Mouse (Mus musculus) megakaryocyte-erythroid progenitor cell, adult 5-6 weeks (primary cell): ENCODE results near the gene Cd70. TPM values are rescaled to one million over a fixed set of nuclear protein-coding genes. Genes with fewer than 3 reads are reported as not detected.

ENCODE experiments used
- ATAC-seq: replicated peaks from 2 replicates; pipeline ENCODE4 v1.8.0; 2016; ENCODE audit warnings: mild to moderate bottlenecking, inconsistent platforms; ENCODE audit not compliant: severe bottlenecking, poor library complexity, low FRiP score, low TSS enrichment
- total RNA-seq, 2 experiments: library from RNA; stranded (forward) in 1 of 2; stranded (reverse) in 1 of 2; fragments of 200-1000, 215-1000 nt in 1 of 2; fragments of >200 nt in 1 of 2; fragmentation: Nextera tagmentation in 1 of 2; gene quantifications; 2 replicates each; pipeline ENCODE4 v1.2.3; 2014 to 2017

Gene Cd70
- total RNA-seq (2014; fragmentation: Nextera tagmentation) (not detected in 2 replicates), total RNA-seq (2017) (not detected in 2 replicates)

DNA sequence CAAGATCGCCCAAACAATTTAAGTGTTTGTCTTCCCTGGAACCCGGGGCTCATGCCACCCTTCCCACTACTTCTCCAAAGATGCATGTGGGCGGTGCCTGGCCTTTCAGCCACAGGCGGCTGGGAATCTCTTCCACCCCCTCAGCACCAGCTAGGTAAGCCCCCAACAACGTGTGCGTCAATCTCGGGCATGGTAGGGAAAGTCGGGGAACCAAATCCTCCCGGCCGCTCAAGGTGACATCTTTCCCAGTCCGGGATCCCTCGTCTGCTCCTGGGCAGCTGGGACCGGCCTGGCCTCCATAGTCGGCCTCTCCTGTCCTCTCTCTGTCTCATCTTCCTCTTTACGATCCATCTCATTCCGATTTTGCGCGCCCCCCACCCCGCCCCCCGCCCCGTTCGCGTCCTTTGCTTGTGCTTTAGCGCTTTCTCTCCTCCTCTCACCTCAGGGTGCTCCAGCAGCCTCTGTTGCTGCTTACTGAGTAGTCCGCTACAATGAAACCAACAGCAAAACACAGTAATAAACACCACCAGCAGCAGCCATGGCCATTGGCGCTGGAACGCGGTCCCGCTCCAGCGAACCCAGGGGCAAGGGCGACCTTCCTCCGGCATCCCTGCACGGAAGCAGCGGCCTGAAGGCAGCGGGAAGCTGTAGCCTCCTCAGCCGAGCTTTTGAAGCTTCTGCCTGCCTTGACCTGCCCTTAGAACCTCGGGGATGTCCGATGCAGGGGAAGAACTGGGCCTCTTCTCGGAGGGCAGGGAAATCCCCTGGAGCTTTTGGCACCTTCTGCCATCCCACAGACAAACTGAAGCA lies at the start of gene Cd70:
TSS of gene Cd70 (minus strand) at position 784 of the 810 bp plus-strand sequence.
- no peak for ATAC-seq

DNA sequence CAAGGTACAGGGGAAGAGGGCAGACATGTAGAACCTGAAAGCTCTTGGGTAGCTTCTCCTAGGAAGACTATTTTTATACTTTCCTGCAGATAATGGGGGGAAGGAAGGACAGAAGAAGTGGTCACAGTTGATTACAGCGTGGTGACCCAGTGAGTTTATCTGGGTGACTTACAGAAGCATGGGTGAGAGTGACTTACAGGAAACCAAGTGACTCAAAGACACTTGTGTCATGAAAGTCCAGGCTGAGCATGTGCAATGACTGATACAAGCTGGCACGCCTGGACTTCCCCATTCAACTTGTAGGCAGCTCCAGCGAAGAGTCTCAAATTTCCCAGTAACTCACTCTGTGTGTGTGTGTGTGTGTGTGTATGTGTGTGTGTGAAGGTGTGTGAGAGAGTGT lies 48.7 kb upstream of the Cd70 start:
- no peak for ATAC-seq

DNA sequence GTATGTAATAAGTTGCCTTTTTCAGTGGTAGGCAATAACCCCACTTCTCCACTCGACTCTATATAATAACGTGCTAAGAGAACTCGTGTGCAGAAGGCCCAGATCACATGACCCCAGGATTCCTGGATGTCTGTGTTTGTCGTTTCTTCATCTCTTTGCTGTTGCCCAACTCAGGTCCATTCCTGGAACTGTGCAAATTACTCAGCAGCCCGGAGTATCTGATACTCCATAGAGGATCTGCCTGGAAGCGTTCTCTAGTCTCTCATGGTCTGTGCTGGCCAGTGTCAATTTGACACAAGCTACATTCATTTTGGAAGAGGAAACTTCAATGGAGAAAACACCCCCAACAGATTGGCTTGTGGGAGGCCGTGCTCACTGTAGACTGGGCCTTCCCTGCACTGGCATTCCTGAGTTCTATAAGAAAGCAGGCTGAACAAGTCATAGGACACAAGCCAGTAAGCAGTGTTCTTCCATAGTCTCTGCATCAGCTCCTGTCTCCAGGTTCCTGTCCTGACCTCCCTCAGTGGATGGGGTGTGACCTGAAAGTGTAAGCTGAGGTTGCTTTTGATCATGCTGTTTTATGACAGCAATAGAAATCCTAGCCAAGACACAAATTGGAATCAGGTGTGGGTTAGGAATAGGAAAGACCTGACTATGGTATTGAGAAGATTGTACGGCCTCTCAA lies 45.9 kb upstream of the Cd70 start:
- no peak for ATAC-seq

DNA sequence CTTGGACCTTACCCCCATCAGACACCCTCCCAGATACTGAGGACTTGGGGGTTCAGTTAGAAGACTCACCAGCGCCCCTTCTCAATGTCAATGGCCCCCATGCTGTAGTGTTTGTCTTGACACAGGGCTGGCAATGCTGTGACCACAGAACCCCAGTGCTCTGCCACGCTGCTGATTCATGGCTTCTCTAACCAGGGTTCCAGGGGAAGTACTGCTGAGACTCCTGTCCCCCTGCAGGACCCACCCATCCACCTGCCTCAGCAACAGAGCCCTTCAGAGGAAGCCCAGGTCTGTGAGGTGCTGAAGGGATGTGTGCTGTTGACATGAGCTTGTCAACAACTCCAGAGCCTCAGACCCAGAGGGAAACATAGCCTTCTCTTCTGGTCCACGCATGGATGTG lies 45.2 kb upstream of the Cd70 start:
- ATAC-seq = no peak

DNA sequence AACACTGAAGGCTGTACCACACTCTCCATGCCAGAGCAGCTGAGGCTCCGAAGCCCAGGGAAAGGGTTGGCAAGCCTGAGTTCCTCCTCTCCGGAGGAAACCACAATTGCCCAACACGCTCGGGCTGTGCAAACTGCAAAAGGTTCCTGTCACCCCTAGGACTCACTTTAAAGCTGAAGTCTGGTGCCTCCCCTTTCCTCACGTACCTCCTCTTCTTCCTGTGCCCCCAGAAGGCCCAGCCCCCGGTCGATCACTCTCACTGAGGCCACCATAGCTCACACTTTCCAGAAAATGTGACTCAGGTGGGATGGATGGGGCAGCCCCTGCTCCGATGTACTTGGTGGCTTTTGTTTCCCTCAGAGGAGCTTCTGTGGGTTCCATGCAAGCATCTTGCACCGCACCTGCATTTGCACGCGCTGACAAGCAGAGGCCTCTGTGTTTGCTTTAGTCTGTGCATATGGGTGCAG lies 44.5 kb upstream of the Cd70 start, which contains the start of gene Tnfsf14:
TSS of gene Tnfsf14 (minus strand) at position 137 of the 467 bp plus-strand sequence.
- ATAC-seq = no peak

DNA sequence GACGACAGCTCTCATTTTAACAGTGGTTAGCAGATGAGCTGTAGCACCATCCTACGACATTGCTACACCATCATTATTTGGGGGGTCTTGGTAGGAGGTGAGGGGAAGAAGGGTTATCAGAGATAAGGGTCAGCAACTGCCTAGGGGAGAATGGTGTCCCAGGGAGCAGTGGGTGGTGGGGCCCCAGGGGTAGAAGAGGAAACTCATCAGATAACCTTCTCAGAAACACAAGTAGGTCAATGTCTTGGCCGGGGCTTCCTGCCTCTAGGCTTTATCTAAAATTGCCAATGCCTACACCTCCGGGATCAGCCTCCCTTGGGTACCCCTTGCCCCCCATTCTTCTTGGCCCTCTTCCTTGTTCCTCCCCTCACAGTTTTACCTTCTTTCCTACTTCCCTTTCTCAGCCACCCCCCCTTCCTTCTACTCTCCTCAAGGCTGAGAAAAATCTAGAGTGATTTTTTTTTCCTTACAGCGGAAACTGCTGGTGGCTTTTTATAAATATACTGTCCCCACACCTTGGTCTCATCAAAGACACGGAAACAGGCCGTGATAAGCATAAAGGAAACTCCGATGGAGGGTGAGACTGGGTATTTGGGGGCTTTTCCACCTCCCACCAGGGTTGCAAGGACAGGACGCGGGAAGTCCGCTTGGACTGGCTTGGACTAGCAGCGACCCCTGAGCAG lies 39.1 kb upstream of the Cd70 start:
- ATAC-seq = 0 out of 2 replicates have a peak, but pooled peaks have one; percentile 24

DNA sequence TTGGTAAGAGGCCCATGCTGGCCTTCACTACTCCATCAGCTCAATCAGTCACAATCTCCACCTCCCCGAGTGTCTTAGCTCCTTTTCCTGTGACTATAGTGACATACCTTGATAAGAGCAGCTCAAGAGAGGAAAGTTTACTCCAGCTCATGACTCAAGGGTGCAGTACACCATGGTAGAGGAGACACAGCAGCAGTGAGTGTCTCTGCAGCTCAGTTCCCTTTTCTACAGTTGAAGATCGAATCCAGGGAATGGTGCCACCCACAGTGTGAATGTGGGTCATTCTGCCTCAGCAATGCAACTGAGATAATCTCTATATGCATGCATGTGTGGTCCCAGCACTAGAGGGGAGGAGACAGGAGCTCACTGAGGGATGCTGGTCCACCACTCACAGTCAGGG lies 36.1 kb upstream of the Cd70 start:
- no peak; the same call in 1 of the 2 replicates for ATAC-seq

DNA sequence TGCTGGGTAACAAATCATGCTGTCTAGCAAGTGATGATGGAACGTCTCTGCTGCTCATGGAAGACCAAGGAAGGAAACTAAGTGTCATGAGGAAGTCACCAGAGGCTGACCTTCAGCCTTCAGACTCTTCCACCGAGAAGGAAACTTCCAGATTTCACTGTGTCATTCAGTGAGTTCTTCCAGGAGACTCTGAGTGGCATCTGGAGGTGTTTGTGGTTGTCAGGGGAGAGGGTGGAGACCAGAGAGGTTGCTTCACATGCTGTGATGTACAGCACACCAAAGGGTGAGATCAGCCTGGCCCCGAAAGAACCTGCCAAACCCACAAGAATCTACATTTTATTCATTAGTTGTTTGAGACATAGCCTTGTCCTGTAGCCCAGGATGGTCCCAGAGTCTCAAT lies 33.3 kb upstream of the Cd70 start:
- no peak for ATAC-seq

DNA sequence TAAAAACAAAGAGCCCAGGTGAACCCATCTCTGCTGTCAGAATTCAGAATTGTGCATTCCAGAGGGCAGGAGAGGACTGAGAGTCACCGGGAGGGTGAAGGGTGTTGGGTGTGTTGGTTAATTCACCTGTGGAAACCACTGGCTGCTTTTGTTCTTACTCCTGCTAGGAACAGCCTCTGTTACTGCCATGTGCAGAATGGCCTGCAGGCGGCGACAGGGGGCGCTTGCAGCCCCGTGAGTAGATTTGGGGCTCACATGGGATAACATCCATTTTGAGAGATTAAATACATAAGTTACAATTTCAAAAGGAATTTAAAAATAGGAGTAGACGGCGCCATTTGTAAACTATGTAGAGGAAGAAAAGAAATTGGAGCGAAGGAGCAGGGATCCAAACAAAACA lies 30.8 kb upstream of the Cd70 start:
- ATAC-seq = peak; percentile 74; the same call in 1 of the 2 replicates

DNA sequence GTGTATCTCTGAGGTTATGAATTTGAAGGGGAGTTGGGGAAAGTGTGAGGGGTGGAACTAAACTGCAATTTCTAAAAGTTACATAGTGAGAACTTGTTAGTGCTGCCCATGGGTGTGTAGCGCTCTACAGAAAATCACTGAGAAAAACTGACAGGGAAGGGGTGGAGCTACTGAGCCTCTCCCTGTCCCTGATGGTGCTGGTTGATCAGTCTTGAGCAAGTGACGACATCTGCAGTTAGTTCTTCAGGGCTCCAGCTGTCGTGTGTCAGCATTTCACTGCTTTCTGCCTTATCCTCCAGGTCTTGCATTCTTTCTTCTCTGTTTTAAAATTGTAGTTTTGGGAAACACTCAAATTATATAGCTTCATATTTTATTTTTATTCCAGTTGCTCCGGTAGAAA lies 23.8 kb upstream of the Cd70 start:
- peak; percentile 77 for ATAC-seq

DNA sequence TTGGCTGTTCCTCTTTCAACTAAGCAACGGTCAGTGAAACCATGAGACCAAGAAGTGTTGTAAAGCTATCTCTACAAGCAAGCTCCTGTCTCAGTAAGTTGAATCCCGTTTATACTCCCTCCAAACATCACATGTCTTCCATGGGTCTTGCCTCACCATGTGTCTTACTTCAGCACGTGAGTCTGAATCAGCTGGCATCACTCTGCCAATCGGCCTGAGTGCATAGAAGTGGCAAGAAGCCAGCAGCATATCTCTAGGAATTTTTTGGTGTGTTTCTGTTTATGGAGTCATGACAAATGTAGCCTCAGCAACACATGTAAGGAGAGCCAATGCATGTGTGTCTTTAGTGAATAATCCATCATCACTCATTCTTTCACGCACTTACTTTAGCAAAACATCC lies 22.8 kb upstream of the Cd70 start:
- no peak for ATAC-seq

DNA sequence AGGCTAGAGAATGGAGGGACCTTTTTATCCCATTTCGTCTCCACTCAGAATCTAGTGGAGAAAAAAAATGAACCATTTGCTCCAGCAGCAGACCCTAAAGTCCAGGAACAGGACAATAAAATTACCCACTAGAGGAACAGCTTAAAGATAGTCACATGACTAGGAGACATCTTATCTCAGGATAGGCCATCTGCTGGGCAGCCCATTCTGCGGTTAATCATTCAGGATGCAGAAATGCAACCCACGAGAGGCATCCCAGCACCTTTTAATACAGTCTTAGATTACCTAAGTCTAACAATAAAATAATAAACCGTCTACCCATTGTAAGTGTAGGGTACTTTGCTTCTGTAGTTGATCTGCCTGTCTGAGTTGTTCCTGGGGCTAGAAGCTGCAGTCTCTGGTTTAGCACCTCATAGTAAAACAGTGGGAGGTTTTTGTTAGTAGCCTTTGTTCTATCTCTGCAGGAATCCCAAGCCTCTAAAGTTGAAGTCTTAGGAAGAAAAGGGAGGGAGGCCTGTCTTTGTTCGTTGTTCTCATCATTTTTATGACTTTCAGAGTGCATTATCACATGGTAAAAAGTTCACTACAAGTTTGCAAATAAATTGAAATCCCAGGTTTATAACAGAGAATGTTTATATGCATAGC lies 21.2 kb upstream of the Cd70 start:
- ATAC-seq = peak; percentile 55

DNA sequence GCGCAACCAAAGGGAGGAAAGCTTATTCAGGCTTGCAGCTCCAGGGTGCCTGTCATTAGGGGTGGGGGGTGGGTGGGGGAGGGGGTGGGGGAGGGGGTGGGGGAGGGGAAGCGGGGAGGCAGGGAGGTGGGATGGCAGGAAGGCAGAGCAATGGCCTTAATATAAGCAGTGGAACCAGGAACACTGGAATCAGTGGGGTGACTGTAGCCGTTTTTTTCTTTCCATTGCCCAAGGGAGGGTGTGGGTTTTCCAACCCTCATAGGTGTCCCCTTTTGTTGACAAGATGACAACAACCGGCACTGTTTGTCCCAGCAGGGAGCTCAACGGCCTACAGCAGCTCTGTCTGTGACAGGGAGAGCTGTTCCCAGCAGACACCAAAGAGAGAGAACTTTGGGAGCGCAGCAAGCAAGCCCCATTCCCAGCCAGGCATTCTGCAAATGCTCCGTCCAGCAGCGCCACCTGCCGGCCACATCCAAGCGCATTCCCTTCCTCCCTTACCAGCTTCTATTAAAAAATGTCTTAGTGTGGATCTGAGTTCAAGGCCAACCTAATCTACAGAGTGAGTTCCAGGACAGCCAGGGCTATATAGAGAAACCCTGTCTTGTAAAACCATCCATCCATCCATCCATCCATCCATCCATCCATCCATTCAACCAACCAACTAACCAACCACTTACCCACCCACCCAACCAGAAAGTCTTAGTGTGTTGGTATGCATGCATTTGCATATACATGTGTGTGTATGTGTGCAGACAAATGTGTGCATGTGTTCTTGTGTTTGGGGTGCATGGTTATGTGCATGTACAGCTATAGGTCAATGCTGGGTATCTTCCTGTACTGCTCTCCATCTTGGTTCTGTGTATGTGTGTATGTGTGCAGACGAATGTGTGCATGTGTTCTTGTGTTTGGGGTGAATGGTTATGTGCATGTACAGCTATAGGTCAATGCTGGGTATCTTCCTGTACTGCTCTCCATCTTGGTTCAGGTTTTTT lies 17.5 kb upstream of the Cd70 start:
- ATAC-seq = peak; percentile 70

DNA sequence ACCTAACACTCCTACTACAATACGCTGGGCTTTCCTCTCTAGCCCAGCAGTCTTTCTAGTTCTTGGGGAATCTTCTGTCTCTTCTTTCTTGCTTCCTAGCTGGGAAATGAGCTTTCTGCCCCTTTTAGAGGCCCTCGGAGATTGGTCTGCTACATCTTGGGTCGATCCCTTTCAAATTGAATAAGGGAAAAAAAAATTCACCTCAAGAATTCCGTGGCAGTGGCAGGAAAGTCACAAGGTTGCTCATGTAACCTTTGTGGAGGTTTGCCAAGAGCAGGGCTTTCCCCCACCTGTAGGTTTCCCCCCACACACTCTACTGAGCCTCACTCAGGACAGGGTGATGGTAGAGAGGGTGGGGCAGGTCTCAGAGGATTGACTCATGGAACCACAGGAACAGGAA lies 4.2 kb upstream of the Cd70 start:
- no peak for ATAC-seq

DNA sequence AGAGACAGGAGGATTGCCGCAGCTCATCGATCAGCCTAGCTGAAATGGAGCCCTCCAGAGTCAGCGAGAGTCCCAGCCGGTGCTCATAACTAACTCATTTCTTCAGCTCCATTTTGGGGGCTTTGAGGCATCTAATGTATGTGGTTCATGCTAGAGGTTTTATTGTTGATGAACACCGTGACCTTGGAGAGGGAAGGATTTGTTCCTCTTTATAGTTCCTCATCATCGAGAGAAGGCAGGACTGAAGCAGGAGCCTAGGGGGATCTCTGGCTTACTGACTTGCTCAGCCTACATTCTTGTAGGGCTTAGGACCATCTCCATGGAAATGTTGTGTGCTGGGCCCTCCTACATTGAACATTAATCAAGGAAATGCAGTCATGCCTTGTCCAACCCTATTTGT lies 3.4 kb upstream of the Cd70 start:
- no peak for ATAC-seq

DNA sequence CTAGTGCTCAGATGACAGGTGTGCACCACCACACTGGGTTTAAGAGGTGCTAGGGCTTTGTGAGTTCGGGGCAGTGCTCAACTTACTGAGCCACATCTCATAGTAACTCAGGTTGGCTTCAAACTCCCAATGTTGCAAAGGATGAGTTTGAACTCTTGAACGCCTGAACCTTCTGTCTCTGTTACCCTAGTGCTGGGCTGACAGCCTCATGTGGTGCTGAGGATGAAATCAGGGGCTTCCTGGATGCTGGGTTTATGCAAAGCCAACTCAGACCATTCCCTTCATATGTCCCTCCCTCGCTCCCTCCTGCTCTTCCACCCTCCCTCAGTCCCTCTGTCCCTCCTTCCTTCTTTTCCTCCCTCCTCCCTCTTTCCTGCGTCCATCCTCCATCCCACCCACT lies 1.2 kb downstream of the Cd70 start:
- no peak for ATAC-seq

DNA sequence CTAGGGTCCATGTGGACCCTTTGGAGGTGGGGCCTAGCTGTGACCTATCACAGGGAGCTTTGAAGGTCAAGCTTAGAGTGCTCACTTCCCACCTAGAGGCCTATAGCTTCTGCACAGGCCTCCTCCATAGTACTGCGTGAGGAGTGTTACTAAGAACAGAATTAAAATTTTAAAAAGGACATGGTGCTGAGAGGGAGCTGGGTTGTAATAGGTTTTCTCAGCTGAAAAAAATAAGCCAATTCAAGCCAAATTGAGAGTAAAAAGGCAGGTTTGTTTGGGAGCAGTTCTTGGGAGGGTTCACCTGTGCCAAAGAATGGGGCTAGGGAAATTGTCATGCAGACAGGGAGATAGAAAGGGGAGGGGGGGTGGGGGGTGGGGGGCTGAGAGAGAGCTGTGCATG lies 4.5 kb downstream of the Cd70 start:
- no peak for ATAC-seq

DNA sequence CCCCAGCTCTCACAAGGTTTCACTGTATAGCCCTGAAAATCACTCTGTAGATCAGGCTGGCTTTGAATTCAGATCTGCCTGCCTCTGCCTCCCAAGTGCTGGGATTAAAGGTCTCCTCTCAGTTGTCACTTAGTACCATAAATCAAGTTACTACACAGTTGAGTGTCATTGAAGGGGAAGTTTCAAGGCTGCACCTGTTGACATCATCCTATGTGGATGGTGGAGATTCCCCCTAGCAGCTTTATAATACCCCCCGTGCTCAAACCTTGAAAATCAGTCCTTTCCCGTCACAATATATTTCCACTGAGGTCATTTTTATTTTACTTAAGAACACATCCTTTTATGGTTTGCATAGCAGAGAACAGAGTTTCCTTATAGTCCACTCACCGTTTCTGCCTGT lies 5.9 kb downstream of the Cd70 start:
- ATAC-seq = no peak

DNA sequence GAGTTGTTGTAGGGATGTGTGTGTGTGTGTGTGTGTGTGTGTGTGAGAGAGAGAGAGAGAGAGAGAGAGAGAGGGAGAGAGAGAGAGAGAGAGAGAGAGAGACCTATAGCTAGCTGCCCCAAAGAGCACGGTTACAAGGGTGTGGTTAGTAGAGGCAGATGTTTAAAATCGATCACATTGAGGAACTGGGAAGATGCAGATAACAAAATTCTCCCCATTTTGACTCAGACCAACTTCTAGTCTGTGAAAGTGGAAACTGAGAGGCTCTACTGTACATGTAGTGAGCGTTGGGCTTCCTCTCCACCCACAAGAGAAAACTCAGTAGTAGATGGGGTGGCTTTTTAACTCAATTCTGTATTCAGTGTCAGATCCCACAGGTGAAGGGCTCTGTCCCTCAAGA lies 9.9 kb downstream of the Cd70 start:
- peak; percentile 56; the same call in 1 of the 2 replicates for ATAC-seq
